Mouse (Mus musculus): Measurements from ENCODE around the gene Uqcr11. TPM values are rescaled to one million over a fixed set of nuclear protein-coding genes. Genes with fewer than 3 reads are reported as not detected.

Uqcr11 gene
- polyA plus RNA-seq, 1 experiment = 1,967 TPM

DNA sequence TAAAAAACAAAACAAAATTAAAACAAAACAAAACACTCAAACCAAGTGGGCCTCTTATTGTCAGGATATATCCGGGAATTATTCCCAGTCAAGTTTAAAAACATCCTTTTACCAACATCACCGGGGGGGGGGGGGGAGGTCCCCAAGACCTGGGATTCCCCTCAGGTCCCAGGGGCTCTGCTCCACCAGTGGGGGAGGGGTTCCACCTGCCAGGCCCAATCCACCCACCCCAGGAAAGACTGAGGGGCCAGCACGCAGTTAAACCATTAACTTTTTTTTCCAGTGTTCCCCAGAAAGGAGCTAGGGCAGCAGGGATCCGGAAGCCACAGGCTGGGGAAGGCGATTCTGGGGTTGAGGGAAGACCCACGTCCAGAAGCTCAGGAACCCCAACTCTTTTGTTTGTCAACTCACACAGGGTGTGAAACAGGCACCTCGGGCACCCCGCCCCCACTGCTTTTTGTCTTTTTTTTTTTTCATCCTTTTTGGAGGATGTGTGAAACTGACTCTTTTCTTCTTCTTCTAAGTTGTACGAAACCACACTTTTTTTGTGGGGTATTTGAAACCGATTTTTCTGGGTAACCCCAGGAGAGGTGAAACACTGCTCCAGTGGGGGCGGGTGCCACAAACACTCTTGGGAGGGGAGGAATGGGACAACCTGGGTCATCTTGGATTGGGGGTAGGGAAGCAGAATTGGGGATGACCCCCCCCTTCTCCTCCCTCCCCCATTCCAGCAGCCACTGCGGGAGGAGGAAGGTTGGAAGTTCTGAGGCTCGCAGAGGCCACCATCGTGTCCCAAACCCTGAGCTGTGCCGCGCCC is 25.1 kb upstream of the Uqcr11 start:
- DNase-seq (ENCODE audit: low read depth) = no peak

DNA sequence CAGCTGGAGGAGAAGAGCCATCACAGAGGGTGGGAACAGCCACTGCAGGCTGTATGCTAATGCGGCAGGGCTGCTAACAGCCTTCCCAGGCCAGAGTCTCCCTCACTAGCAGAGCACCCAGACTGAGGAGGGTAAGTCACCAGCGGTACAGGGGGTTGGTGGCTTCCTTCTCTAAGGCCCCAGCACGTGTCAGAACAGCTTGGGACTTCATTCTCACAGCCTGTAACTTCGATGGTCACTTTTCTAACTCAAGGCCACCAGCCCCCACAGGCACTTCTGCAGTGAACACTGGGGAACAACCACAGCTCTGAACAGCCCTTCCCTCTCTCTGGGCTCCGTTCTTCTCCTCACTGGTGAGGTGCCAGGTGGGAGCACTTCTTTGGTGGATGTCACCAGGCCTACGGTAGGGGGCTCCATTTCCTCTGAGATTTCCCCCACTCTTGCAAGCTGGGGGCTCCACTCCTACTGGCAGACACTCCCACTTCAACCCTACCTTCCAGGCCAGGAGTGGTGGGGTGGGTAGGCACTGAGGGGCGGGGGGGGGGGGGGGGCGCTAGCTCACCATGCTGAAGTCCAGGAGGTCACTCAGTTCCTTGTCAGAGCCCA is 23.8 kb upstream of the Uqcr11 start:
- no peak for DNase-seq (ENCODE audit: low read depth)

DNA sequence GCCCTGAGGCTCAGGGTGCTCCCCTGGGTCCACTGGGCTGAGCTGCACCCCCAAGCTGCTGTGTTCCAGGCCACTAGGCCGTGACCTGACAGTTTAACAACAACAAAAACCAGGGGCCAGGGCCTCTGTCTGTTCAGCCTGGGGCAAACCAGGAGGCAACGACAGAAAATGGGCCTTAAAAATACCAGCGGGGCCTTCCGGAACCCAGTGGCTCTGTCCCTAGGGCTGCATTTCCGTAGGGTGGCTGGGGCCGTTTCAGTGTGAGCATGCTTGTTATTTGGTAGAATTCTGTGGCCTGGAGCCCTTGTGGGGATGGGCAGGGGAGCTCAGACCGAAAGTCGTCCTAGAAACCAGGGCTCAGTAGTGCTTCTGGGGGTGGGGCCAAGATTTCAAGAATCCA is 23.2 kb upstream of the Uqcr11 start:
- DNase-seq (ENCODE audit: low read depth) = no peak

DNA sequence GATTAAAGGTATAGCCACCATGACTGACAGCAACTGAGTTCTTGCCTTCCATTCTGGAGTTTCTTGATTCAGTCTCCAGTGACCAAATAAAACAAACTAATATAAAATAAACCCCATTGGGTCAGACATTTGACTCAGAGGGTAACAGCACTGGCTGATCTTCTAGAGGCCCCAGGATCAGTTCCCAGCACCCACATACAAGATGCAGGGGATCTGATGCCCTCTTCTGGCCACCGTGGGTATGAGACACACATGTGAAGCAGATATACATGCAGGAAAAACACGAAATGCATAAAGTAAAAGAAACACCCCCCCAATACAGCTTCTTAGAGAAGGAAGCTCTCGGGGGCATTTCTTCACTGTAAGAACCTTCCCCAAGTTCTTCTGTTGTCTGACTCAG is 18.4 kb upstream of the Uqcr11 start:
- no peak for DNase-seq (ENCODE audit: low read depth)

DNA sequence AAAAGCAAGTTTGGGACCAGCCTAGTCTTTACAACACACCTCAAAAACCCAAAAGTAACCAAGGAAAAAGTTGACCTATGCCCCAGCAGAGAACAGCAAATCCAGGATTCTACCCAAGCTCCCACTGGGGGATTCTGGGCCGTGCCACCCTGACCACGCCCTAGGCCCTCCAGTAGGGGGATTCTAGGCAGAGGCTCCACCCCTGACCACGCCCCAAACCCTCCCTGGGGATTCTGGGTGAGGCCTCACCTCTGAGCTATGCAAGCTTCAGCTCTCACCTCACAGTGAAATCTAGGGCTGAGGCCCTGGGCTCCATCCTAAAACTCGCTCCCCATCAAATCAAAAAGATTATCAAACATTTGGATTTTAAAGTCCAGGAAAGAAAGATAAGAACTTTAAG is 16.9 kb upstream of the Uqcr11 start:
- DNase-seq (ENCODE audit: low read depth) = no peak

DNA sequence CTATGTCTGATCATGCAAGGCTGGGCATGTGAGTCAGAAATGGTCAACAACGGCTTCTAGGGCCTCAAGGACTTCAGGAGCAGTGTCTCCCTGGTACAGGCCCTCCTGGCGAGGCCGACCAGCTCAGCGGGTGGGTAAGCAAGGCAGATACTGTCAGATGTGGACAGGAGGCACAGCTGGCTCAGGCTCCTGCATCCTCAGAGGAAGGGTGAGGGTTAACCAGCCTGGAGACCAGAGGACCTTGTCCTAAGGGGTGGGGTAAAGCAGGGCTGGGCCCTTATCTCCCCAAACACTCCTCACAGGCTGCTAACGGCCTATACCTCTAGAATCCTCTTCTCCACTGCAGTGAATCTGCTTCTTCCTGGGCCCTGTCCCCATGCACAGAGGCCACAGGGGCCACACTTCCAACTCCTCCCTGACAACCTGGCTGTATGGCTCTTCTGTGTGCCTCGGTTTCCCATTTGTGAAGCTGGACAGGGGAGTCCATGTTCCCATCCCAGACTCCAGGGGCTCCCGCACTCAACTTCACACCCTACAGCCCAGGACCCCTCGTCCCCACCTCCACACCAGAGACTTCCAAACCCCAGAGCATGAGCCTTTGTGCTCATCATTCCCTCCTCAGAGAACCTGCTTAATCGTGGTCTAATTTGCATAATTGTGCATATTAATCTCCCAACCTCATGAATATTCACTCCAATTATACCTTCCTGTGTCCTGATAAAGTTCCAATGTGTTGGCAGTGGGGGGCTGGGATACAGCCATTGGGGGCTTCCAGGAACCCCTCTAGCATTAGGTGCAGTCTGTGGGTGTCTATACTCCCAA is 15.2 kb upstream of the Uqcr11 start:
- DNase-seq (ENCODE audit: low read depth) = no peak

DNA sequence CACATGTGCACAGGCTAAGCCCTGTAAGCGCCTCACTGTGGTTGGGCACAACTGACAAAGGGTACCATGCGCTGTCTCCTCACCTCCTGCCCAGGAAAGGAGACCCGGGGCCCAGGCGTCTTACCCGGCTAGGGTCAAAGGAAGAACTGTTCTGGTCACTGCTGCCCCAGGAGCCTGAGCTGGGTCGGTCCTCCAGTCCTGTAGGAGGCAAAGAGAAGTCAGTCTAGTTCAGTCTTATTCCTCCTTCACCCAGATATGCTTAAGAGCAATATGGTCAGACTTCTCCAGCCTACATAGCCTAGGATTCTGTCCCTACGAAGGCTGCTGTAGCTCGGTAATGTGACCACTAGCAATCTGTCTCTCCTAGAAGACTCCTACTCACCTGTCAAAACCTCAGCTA is 14.6 kb upstream of the Uqcr11 start:
- DNase-seq (ENCODE audit: low read depth) = no peak

DNA sequence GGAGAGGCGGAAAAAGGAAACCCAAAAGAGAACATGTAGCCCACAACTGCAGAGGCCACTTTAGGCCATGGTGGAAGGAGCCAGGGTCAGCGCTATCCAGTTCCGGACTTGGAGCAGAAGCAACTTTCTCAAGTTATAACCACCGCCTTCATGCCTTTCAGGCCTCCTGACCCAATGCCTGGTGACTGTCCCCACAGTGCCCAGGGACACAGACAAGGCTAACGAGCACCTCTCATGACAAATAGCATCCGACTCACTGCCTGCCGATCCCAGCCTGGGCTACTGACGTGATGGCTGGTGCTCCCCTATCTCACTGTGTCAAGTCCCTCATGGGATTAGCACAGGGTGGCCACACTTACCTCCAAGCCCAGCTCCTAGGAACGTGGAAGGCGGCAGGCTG is 14.1 kb upstream of the Uqcr11 start:
- no peak for DNase-seq (ENCODE audit: low read depth)

DNA sequence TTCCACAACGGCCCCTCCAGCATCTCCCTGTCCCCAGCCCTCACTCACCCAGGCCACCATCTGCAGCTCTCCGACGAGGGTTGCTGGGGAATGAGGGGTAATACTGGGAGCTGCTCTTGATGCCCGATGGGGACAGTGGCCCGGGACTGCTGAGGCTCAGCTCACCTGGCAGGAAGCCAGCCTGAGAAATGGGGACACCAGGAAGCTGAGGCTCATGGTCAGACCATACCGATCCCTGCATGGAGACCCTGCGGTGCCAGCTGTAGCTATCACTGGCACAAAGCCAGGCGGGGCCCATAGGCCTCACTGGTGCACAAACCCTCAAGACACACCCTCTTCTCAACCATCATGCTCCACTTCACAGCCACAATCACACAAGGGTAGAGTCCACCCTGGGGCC is 12.8 kb upstream of the Uqcr11 start:
- no peak for DNase-seq (ENCODE audit: low read depth)

DNA sequence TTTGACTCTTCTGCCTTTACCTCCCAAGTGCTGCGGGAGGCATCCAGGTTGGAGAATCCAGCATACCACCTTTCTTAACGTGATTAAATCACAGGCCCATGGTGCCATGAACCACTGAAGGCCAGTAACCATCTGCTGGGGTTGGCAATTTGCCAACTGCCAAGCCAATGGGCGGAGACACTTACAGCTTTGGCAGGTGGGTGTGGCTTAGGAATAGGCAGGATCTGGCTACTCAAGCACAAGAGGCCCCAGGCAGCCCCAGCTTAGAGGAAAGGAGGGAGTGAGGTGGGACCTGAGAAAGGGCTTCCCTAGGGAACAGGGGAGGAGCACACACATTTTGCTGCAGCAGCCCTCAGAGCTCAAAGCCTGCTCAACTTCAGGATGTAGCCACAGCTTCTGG is 11.7 kb upstream of the Uqcr11 start:
- DNase-seq (ENCODE audit: low read depth) = no peak

DNA sequence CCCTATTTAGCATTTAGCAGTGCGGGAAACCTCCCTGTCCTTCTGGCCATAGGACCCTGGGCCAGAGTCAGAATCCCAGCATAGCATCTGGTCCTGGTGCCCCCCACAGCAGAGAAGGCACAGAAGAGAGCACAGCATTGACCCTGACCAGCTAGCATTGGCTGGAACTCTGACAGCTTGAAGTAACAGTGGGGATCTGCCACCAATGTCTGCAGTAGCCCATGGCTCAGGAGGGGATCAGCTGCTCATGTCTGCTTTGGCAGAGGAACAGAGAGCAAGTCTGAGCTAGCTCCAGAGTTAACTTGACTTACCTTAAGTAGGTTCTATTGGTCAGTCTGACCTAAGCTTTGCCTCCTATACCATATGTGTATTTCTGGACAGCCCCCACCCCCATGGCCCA is 11.2 kb upstream of the Uqcr11 start:
- DNase-seq (ENCODE audit: low read depth) = no peak

DNA sequence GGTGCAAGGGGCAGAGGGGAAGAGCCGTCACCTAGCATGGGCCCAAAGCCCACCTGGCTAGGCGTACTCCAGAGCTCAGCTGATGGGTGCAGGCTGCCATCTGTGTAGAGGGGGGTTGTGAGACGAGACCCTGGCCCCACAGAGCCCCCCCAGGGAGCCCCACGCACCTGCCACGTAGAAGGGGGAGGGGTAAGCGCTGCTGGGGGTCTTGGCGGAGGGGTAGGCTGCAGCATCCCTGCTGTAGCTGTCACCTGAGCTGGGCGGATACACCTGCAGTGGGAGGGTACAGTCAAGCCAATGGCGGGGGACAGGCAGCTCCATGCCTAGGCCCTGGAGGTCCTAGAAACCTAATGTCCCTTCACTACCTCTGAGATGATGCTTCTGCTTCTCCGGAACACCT is 10.7 kb upstream of the Uqcr11 start:
- DNase-seq (ENCODE audit: low read depth) = no peak

DNA sequence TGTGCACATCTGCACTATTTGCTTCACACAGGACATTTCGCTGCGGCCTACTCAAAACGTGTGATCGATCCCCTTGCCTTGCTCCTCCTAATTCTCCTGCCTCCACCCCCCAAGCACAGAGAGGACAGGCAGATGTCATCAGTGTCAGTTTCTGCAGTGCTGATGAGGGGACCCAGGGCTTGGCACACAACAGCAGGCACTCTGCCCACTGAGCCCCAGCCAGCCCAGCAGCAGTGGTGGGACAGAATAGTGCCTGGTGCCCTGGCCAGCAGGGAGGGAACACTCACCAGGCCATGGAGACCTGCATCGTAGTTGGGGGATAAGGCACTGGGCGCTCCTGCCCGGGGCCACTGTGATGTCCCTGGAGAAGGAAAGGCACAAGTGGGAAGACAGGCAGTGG is 8.9 kb upstream of the Uqcr11 start:
- DNase-seq (ENCODE audit: low read depth) = no peak

DNA sequence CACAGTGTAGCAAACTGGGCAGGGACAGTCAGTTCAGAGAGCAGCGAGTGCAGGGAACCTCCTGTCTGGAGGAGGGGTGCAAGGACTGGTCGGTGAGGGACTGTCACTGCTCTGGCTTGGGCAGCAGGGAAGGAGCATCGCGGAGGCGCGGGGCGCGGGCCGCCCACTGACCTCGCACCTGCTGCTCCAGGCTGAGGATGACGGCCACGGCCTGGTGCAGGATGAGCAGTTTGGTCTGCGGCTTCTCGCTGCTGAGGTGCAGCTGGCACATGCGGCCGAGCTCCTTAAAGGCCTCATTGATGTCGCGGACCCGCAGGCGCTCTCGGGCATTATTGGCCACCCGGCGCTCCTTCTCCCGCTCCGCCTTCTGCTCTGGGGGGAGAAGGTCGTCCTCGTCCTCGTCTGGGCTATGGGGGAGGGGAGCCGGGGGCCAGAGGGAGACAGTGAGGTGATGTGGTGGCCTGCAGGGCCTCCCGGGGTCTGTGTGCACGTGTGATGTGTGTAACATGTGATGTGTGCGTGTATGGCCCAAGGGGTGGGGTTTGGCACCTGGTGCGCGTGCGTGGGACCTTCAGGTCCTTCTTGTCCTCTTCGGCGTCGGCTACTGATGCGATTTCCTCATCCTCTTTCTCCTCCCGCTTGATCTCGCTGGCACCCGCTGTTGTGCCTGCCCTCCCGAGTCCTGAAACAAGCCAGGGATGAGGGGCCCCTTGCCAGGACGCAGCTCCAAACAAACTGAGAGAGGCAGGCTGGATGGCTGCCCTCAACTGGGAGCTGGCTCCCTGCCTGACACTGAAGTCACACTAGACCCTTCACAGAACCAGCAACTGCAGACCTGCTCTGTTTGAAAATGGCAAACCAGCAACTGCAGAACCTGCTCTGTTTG is 6.3 kb upstream of the Uqcr11 start:
- DNase-seq (ENCODE audit: low read depth) = no peak

DNA sequence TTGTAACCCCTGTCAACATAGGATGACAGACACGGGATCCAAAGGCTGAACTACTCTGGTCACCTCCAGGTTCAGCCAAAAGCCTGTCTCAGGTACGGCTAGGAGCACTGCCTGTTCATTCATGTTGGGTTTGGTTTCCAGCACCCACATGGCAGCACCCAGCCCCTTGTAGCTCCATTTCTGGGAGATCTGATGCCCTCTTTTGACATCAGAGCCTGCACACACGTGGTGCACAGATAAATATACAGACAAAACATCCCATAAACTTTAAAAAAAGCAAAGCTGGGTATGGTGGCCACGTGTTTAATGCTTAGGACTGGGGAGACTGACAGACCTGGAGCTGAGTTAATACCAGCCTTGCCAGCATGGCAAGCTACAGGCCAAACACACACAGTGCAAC is 1.3 kb upstream of the Uqcr11 start:
- DNase-seq (ENCODE audit: low read depth) = no peak

DNA sequence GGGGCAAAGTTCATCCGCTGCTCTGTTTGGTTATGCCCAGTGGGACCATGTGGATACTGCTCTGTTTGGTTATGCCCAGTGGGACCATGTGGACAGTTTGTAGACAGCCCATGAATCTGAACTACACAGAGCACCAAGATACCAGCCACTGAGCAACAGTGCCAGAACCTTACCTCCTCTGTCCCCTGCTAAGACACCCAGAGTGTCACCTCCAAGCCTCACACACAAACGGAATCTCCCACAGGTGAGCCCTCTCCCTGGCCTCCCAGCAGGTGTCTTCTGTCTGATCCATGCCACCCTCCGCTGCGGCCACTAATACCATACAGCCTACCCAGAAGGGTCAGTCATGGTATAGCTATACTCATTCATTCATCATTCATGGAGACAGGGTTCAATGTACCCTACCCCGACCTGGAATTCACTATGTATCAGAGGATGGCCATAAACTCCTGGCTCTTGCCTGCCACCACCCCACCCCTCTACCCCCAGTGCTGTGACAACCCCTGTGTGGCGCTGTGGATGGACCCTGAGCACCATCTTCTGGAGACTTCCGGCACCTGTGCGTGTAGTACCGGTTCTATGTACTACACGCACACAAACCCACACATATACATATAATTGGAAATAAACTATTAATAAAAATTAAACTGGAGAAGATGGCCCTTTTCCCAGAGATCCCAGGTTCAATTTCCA is 1.0 kb downstream of the Uqcr11 start:
- DNase-seq (ENCODE audit: low read depth) = no peak

DNA sequence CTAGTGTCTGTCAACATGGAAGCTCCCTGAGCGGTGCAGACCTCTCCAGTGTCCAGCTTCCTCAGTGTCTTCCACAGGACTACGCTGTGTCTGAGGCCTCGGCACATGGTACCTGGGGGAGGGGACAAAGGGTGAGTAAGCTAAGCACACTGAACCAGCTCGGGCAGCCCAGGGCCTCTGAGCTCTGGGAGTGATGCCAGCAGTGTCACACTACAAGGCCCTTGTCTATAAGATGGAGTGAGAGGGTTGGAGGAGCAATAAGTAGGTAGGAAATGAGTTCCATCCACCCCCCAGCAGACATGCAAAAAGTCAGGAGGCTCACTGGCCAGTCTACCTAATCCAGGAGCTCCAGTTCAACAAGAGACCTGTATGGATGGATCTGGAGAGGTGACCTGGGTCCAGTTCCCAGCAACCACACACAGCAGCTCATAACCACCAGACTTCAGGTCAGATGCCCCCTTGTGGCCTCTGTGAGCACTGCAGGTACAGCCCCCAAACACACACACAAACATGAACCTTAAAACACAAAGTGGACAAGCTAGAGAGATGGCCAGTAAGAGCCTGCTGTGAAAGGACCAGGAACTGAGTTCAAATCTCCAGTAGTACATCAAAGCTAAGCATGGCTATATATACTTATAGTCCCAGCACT is 3.5 kb downstream of the Uqcr11 start:
- no peak for DNase-seq (ENCODE audit: low read depth)

DNA sequence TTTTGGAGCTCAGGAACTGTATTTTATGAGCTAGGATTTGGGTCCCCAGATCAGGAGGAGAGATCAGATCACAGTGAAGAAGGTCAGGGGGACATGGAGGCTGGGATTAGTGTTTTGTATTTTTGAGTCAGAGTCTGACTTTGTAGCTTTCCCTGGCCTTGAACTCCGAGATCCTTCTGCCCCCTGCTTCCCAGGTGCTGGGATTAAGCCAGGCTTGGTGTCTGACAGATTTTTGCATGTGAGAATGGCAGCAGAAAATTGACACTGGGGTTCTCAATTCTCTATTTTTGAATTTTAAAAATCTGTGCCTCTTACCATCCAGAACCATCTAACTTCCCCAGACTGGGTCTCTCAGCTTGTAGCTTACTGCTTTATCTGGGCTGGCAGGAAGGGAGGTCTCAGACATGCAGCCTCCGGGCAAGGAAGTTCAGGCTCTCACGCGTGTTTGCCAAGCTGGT is 5.9 kb downstream of the Uqcr11 start:
- DNase-seq (ENCODE audit: low read depth) = no peak

DNA sequence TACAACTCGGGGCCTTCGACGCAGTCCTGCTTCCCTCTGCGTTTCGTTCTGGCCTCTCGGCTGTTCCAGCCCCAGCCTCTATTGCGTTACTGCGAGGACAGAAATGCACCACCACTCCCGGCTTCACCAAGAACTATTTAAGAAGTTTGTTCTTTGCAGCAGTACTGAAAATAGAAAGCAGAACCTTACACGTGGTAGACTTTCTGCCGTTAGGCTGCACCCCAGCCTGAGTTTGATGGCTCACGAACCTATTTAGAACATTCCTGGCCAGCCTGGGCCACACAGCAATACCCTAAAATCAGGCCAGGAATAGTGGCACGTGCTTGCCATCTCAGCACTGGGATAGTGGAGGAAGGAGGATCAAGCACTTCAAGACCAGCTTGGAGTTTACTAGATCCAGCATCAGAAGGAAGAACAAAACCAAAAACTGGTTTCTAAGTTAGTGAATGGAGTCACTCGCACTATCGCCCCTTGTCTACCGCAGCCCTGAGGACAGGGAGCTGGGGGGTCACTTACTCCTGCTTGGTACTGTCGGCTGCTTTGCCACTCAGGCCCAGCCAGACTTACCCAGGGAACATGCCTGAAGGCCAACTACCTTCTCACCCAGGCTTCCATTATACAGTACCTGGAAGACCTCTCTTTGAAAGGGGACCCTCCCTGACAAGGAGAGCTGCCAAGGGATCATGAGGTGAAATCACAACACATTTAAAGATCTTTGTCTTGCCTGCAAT is 6.5 kb downstream of the Uqcr11 start:
- DNase-seq (ENCODE audit: low read depth) = no peak

Measured in gonadal fat pad, adult 2 months (tissue).